Mouse (Mus musculus): ENCODE data around the gene A830005F24Rik.

The A830005F24Rik gene

DNA sequence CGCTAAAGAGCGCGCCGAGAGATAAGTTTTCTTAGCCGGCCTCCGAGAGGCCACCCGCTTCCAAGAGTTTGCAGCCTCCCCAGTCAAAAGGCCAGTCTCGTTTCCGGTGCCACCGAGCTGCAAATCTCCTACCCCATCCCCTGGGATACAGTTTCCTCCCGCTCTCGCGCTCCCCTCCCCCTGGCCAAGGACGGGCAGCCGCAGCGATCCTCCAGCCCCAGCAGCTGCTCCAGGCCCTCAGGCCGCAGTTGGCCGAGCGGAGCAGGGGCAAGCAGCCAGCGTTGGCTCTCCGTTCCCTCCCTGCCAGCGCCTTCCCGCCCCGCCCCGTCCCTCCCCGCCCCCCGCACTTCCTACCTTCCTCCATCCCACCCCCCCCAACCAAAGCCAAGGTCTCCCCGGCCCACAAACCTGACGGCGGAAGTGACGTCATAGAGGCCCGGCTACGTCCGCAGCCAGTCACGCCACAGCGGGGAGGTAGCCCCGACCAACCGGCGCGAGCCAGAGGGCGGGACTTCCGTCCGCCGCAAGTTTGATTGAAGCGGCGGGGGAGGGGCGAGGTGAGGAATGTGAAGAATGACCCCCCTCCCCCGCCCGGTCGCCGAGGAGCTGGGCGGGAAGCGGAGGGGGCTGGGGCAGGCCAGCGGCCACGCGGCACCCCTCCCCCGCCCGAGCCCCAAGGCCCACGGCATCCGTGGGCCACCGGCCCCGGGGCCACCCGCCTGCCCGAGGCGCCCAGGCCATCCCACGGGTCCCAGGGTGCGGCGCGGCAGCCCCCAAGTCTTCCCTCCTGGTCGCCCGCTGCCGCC, 32.3 kb downstream of the A830005F24Rik start:
- peak; percentile 99 to 100 for DNase-seq

DNA sequence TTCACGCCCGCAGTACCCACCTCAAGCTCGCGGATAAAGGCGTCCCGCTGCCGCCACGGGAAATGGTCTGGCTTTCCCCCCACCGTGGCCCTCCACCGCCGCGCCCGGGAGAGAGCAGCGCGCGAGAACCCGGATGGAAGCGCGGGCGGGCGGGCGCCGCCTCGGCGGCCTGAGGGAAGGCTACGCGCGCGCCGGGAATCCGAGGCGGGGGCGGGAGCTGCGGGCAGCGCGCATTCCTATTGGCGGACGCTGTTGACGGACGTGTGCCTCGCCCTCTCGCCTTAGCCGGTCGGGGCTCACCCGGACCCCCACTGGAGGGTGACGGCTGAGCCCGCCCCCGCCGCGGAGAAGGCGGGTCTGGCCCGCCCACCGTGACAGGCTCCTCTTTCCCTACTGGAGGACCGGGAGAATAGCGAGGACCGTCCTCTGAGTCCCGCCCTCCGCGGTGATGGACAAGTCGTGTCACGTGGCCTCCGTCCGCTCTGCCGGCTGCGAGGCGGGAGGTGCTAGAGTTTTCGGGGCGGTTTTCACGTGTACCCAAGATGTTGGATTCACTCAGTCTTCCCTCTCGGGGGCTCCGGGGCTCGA, 33.1 kb downstream of the A830005F24Rik start:
- DNase-seq, result peak; percentile 99 to 100

DNA sequence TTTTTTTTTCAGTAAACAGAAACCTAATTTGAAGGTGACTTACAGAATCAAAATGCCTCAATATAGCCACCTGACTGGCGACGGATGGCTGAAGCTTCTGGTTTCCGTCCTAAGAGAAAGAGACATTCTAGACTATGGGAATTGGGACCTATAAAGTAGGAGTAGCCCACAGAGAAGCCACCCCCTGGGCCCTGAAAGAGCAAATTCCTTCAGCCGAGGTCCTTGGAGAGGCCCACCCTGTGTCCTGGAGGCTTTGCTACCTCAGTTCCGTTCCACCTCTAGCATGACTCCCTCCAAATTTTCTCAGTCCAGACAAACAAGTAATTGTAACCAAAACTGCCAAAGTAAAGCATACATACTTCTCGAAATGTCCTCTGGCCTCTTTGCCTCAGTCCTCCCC, 34.3 kb downstream of the A830005F24Rik start:
- no peak for DNase-seq

DNA sequence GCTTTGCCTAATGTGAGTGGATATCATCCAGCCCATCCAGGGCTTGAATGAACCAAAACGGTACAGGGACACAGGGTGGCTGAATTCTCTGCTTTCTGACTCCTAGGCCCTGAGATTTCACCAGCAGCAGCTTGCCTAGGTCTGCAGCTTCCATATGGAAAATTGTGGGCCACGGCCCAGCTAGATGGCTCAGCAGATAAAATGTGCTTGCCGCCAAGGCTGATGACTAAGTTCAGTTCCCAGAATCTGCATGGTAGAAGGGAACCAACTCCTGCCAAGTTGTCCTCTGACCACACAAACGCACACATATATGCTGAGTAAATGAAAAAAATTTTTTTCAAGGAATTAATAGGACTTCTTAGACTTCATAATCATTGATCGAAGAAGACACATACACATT, 34.9 kb downstream of the A830005F24Rik start:
- no peak for DNase-seq

DNA sequence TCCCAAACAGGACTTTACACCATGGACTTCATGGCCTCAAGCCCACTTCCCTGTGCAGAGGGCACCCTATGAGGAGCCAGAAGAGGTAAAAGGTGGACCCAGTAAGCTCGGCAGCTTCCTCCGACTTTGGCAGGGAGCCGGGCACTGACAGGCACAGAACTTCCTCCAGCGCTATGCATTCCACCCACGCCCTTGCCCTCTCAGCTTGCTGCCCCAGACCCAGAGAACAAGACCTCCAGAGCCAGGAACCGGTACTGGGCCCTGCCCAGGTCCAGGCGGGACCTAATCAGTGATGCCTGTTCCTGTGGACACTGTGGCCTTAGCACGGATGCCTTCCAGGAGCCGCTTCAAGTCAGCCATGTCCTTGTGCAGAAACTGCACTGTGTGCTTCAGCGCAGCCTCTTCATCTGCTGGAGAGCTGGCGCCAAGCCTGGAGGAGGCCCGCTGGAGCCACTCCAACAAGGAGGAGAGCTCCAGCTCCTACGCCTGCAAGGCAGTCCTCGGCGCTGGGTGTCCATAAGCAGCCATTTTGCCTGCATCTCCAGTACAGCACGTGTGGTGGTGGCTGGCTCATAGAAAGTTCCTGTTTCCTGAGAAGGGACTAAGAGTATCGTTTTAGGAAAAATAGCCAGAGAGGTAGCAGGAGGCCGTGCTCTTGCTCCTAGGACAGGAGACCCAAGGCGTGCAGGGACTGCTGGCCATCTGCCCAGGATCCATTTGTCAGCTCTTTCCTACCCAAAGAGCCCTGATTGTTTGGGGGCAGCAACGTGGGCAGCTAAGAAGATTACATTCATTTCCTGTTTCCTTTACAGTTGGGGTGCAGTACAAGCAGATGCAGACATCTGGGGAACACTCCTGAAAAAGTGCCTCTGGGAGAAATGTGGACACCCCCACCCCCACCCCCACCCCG, 39.1 kb downstream of the A830005F24Rik start:
- DNase-seq, result peak; percentile 92 to 94

DNA sequence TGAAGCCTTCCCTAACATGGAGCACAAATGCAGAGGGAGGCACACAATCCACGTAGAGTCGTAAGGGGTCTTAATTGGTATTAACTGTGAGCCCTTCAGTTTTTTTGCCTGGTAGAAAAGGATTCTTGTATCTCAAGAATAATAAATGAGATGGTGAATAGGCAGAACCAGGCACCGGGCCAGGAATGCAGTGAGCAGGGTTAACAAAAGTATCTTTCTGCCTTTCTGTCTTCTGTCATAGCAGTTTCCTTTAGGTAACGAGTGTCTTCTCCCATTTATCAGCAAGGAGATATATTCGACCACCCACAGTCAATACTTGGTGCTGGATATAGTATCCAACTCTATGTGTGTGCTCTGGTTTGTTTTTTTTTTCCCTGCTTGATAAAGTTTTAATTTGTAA, 40.1 kb downstream of the A830005F24Rik start:
- peak in 1 of 2 experiments; percentile 34 for DNase-seq

DNA sequence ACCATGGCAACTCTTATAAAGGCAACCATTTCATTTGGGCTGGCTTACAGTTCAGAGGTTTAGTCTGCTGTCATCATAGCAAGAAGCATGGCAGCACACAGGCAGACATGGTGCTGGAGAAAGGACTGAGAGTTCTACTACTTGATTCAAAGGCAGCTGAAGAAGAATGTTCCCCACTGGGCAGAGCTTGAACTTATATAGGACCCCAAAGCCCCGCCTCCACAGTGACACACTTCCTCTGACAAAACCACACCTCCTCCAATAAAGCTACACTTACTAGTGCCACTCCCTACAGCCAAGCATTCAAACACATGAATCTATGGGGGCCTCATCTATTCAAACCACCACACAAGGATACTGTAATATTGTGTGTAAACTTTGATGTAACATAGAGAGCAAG, 41.2 kb downstream of the A830005F24Rik start:
- no peak for DNase-seq

DNA sequence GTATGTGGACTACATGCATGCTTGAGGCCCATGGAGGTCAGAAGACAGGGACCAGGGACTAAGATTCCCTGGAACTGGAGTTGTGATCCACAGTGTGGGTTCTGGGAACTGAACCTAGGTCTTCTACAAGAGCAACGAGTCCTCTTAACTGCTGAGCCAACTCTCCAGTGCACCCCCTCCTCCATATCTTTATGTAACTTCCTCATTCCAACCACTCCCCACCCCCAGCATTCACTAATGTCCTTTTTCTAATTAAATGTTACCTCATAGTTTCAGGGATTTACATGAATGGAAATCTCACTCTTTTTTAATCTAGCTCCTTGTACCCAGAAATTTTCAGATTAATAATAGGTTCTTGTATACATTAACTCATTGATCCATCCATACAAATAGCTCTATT, 42.6 kb downstream of the A830005F24Rik start:
- DNase-seq, result no peak

DNA sequence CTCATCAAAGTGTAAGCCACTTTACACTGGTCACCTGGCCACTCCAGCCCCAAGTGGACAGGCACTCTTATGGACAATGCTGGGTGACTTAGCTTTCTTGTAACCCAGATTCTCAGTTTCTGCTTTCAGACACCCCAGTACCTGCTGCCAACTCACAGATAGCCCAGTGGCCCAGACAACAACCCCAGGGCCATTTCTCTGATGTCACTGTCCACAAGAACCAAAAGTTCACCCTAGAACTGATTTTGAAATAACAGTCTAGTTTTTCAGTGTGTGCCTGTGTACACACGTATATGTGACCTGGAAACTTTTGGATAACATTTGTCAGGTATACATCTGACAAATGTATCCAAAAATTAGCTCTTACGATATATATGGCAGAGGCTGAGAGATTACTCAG, 48.1 kb downstream of the A830005F24Rik start:
- DNase-seq, result no peak

DNA sequence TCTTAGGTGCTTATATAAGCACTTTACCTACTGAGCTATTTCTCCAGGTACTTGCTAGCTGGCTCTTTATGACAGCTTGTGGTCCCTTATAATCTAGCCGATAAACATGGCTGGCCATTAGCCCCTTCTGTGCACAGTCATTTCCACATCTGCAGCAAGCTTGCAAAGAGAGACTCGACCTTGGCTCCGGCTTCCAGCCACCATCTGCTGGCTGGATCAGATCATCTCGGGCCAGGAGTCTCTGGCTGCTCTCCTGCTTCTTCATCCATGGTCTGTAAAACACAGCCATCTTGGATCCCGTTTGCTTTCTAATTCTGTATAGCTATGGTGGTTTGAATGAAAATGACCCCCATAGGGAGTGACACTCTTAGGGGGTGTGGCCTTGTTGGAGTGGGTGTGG, 49.0 kb downstream of the A830005F24Rik start:
- no peak for DNase-seq

Data from kidney, postnatal 36 days (tissue).